Mouse (Mus musculus): ENCODE measurements around the gene Coq5.

DNA sequence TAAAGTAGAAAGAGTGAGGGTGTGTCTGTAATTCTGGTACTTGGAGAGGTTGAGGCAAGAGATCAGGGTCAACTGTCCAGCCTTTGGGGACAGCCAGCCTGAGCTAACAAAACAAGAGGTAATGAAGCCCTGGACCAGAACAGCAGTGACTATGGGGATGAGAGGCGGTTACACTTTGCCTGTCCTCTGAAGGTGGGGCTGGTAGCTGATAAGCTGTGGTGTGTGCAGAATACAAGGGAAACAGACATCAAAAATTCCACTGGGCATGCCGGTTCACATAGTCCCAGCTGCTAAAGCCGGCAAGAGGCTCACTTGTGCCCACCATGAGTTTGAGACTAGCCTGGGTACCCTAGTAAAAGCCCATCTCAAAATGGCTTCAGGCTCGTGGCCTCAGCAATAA, 32.9 kb downstream of the Coq5 start:
- TF ChIP-seq CTCF (conservative IDR thresholded peaks at IDR 0.05; ENCODE audit: insufficient read depth, insufficient read length, low read depth, low read length), result no peak
- TF ChIP-seq POLR2A (IDR thresholded peaks at IDR 0.05; ENCODE audit: low read depth, low read length), result no peak

All from kidney, adult 2 months (tissue).